Mouse (Mus musculus): ENCODE data around the gene Edem1.

Gene Edem1

GRCm38 (mm10) chr6:108828234-108828868, at the start of gene Edem1:
Edem1 (plus strand) TSS chr6:108828641.
- peak; percentile 97 for DNase-seq

DNA sequence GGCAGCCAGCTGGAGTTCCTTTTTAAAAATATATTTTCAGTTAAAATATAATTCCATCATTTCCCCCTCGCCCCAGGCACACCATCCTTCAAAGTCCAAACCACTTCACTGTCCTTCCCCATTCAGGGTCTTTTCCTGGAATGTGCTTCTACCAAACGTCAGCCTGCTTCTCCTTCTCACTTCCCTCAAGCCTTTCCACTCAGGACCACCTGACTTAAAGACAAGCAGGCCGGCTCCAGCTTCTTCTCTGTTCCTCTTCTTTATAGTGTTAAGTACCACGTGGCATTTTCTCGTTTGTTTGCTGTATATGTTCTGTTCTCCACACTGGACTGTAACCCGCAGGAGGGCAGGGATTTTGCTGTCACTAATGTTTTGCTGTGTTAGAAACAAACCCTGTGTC, 46.6 kb upstream of the Edem1 start:
- DNase-seq = no peak

GRCm38 (mm10) chr6:108782526-108783183, 45.8 kb upstream of the Edem1 start, which contains the start of gene Arl8b:
Arl8b (plus strand) TSS chr6:108783099.
- peak; percentile 95 for DNase-seq

- DNase-seq = peak; percentile 65
Measured at GRCm38 (mm10) chr6:108783184-108783881, 45.1 kb upstream of the Edem1 start.

DNA sequence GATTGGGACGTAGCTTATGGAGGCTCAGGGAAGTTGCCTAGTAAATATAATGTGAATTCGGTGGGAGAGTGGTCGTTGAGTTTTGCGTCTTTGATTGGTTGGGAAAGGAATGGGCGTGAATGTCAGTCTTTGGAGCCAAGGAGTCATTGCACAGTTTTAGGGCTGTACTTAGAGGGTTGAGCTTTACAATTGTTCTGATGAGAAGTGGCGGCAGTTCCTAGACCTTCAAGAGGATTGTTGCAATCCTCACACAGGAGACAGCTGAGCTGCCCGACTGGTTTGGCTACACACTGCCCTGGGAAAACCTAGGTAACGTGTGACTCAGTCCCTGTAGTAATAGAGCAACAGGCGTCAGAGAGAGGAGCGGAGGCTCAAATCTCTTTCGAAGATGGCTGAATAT, 44.4 kb upstream of the Edem1 start:
- no peak for DNase-seq

DNA sequence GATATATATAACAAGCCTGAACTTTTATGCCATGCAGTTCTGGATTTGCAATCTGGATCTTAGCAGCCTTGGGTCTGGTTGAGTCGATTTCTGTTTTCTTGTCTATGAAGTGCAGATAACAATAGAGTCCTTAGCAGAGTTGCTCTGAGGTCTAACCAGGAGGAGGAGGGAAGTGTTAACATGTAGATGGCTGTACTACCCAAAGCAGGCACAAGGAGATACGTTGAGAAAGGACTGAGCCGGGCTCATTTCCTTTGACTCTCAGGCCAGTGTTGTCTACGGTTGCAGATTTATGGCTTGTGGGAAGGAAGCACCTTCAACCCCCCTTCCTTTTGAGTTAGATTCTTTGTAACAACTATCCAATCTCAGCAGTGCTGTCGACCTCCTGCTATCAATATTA, 43.6 kb upstream of the Edem1 start:
- DNase-seq = no peak

DNA sequence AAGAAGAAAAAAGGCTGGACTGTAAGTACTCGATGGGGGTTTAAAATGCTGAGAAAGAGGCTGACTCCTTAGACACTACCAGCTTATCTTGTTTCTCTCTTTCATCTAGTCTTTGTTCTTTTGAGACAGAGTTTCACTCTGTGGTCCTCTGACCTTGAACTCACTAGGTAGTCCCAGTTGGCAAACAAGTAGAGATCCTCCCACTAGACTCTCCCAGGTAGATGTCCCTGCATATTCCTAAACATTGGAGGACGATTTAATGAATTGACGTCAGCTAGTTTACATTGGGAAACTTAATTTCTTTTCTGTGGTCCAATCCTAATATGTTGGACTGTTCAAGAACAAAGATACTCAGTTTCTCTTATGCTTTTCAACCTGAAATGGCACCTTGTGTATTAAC, 42.9 kb upstream of the Edem1 start:
- DNase-seq = no peak

DNA sequence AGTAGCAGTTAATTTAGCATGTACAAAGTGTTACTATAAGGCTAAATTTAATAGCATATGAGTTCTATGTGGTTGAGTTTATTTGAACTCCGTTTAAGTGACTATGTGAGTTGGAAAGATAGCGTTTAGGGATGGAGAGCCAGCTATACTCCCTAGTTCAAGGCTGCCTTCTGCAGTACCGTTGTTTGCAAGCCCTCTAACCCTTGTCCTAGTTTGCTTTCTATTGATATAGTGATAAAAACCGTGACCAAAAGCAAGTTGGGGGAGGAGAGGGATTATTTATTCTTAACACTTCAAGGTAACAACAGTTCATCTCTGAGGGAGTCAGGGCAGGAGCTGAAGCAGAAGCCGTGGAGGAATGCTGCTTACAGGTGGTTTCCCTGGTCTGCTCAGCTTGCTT, 36.9 kb upstream of the Edem1 start:
- DNase-seq = no peak

DNA sequence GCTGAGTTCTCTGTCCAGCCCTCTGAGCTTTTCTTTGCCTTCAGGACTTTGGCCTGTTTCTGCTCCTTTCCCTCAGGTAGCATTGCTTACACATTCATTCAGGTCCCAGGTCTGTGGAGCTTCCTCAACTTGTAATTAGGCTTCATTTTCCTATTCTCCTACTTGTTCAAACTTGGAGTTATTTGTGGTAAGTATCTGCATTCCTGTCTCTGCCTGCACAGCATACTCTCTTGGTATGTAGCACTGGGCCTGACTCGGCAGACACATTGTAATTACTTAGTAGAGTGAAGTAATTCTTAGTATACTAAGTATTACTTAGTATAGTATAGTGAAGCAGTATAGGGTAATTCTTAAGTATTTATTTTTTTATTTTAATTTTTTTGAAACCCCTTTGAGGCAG, 32.5 kb upstream of the Edem1 start:
- DNase-seq = no peak

DNA sequence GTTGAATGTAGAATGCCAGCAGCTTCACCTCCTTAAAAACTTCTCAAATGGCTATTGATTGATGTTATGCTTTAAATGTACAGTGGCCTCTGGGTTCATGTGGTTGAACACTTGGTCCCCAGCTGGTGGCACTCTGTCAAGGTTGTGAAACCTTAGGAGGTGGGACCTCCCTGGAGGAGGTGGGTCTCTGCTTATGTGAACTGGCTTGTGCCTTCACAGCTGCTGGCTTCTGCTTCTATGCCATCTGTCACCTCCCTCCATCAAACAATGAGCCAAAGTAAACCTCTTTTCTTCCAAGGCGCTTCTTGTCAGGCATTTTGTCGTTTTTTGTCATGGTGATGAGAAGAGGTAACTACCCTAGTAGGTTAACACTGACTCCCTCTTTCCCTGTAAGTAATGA, 31.7 kb upstream of the Edem1 start:
- no peak for DNase-seq

DNA sequence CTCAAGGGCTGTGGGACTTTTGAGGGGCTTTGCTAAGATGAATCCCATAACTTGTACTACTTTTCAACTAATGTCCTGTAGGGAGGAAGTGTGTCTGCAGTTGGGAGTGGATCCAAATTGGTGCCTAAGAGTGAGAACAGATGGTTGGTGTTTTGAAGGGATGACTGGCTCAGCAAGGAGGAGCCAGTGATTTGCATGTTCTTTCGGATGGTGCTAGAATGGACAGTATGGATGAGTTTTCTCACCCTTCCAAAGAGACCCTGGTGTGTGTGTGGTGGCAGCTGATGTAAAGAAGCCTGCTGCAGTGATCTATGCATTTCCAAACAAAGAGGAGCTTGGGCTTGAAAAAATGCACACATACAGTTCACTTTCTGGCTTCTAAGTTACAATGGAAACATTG, 23.2 kb upstream of the Edem1 start:
- DNase-seq = peak; percentile 42

DNA sequence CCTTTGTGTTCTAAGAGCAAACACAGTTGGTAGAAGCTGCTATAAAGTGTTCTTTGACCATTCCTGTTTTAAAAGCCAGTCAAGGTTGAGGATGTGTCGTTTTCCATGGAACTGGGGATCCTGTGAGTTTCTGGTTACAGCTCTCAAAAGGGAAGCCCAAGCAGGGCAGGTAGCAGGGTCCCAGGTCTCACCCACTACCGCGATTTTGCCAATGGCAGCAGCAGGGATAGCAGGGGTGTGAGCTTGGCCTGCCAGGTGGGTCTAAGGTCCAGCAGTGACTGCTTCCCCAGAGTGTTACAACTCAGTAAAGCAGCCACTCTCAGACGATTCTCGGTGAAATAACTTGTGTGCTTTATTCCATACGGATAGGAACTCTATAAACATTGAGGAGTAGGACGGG, 22.6 kb upstream of the Edem1 start:
- no peak for DNase-seq

DNA sequence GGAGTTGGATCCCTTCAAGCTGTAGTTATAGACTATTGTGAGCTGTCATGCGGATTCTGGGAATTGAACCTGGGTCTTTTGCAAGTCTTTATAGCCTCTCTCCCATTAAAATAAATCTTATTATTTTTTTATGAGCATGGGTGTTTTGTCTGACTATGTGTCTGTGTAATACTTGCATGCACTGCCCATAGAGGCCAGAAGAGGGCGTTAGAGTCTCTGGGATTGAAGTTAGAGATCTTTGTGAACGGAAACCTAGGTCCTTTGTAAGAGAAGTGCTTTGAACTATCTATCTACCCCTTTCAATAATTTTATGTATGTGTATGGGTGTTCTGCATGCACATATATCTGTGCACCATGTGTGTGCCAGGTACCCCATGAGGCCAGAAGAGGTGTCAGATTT, 21.0 kb upstream of the Edem1 start:
- no peak for DNase-seq

DNA sequence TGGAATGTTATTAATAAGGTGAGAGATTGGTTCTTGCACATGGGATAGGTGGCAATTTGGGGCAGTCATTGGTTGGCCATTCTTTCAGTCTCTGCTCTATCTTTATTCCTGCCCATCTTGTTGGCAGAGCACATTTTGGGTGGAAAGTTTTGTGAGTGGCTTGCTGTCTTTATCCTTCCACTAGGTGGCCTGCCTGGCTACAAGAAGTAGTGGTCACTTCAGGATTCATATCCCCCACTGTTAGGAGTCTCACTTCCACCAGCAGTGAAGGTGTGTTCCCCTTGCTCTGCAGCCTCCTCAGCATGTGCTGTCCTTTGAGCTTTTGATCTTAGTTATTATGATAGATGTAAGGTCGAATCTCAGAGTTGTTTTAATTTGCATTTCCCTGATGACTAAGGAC, 19.7 kb upstream of the Edem1 start:
- no peak for DNase-seq

- DNase-seq = peak; percentile 52
Measured at GRCm38 (mm10) chr6:108810237-108810636, 18.2 kb upstream of the Edem1 start.

DNA sequence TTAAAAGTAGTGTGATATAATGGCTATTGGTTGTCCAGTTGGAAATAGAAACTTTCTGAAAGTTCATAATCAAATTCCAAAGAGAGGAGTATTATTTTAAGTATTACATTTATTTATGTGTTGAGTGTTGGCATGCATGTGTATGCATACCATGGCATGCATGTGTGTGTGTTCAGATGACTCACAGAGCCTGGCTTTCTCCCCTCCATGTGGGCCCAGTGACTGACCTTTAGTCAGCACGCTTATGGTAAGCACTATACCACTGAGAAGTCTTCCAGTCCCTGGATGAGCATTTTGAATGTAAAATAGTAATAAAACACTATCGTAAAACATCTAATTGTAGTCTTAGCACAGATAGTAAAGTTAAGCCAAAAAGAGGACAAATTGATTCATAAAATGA, 16.3 kb upstream of the Edem1 start:
- no peak for DNase-seq

GRCm38 (mm10) chr6:108817510-108817909, 10.9 kb upstream of the Edem1 start:
- no peak for DNase-seq

GRCm38 (mm10) chr6:108824816-108825545, 3.5 kb upstream of the Edem1 start:
- DNase-seq = no peak

- DNase-seq = no peak
Measured at GRCm38 (mm10) chr6:108826070-108826469, 2.4 kb upstream of the Edem1 start.

GRCm38 (mm10) chr6:108827336-108827920, 1.0 kb upstream of the Edem1 start:
- DNase-seq = no peak

DNA sequence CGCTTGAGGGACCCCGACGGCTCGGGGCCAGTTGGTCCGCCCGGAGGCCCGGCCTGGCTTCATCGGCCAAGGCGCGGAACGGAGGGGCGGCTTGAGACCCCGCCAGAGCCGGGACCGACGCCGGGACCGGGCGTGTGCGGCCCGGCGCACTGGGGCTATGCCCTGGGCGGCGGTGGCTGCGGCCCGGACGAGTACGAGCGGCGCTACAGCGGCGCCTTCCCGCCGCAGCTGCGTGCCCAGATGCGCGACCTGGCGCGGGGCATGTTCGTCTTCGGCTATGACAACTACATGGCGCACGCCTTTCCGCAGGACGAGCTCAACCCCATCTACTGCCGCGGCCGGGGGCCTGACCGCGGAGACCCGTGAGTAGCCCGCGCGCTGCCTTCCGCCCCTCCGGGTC, 431 bp downstream of the Edem1 start:
- no peak for DNase-seq

- DNase-seq = peak; percentile 34
Measured at GRCm38 (mm10) chr6:108829386-108830370, 1.2 kb downstream of the Edem1 start.

All from cerebellum, adult 9-11 months (tissue).